Mouse (Mus musculus) heart, postnatal 0 days (tissue): ENCODE data around the gene Syt5. TPM values are rescaled to one million over a fixed set of nuclear protein-coding genes. Genes with fewer than 3 reads are reported as not detected.

Source experiments
- ATAC-seq: fragments of 200-750 bp; cut with Nextera tagmentation; 2 replicates; pipeline ENCODE4 v1.8.0; 2017; ENCODE audit warnings: low read depth, moderate number of reproducible peaks, moderate library complexity; ENCODE audit not compliant: insufficient read depth
- DNase-seq: peaks from one replicate; pipeline ENCODE4 v3.0.0-alpha.2; 2016; ENCODE audit warnings: low spot score
- H3K27ac ChIP-seq: fragments of 300-500 bp; sonication (generic); 2 replicates; pipeline ENCODE4 v1.5.1; 2014; ENCODE audit warnings: low read depth, mild to moderate bottlenecking
- H3K27me3 ChIP-seq: fragments of 300-500 bp; sonication (generic); 2 replicates; pipeline ENCODE4 v1.6.1; 2014; ENCODE audit warnings: low read length, mixed read lengths; ENCODE audit not compliant: control insufficient read depth, insufficient read depth
- H3K36me3 ChIP-seq: fragments of 300-500 bp; sonication (generic); replicated peaks from 2 replicates; pipeline ENCODE4 v1.6.1; 2014; ENCODE audit warnings: low read length, mixed read lengths; ENCODE audit not compliant: control insufficient read depth, insufficient read depth
- H3K4me1 ChIP-seq: fragments of 300-500 bp; sonication (generic); 2 replicates; pipeline ENCODE4 v1.6.1; 2014; ENCODE audit warnings: antibody characterized with exemption; ENCODE audit not compliant: control insufficient read depth, insufficient read depth
- H3K4me2 ChIP-seq: fragments of 300-500 bp; sonication (generic); 2 replicates; pipeline ENCODE4 v1.6.1; 2014; ENCODE audit warnings: low read depth, mild to moderate bottlenecking, low read length, moderate library complexity
- H3K4me3 ChIP-seq: fragments of 300-500 bp; sonication (generic); 2 replicates; pipeline ENCODE4 v1.5.1; 2014; ENCODE audit warnings: low read depth, low read length
- H3K9ac ChIP-seq: fragments of 300-500 bp; sonication (generic); replicated peaks from 2 replicates; pipeline ENCODE4 v1.6.1; 2014; ENCODE audit warnings: low read depth, low read length, mixed read lengths
- H3K9me3 ChIP-seq: fragments of 300-500 bp; sonication (generic); replicated peaks from 2 replicates; pipeline ENCODE4 v1.6.1; 2016; ENCODE audit warnings: low read length; ENCODE audit not compliant: control insufficient read depth
- CTCF ChIP-seq: IDR thresholded peaks from 2 replicates; pipeline ENCODE4 v1.5.1; 2016; ENCODE audit warnings: antibody characterized with exemption, control low read depth, low read depth
- EP300 ChIP-seq: IDR thresholded peaks from 2 replicates; pipeline ENCODE4 v1.6.1; 2016; ENCODE audit warnings: antibody characterized with exemption, low read depth
- WGBS: fragments of 180-500 bp; shearing (Covaris S2); extraction: QIAGEN DNeasy Blood & Tissue Kit; methylation state at CpG from one replicate; pipeline ENCODE4 v1.1.7; 2014; 5-methylcytosine and 5-hydroxymethylcytosine counted together
- polyA plus RNA-seq: library from polyadenylated mRNA; unstranded; fragments of >200 nt; fragmentation: Nextera tagmentation; extraction: Ambion mirVana; gene quantifications from 2 replicates; pipeline ENCODE4 v1.2.1, GENCODE M21; 2015
- total RNA-seq: library from RNA; depleted of rRNA; stranded (reverse); fragments of >200 nt; gene quantifications from 2 replicates; pipeline ENCODE4 v1.2.3, GENCODE M21; 2014; ENCODE audit warnings: low replicate concordance

The Syt5 gene
- total and polyA plus RNA-seq, 2 experiments from 2014 or later: 0.70 to 1.4 TPM

DNA sequence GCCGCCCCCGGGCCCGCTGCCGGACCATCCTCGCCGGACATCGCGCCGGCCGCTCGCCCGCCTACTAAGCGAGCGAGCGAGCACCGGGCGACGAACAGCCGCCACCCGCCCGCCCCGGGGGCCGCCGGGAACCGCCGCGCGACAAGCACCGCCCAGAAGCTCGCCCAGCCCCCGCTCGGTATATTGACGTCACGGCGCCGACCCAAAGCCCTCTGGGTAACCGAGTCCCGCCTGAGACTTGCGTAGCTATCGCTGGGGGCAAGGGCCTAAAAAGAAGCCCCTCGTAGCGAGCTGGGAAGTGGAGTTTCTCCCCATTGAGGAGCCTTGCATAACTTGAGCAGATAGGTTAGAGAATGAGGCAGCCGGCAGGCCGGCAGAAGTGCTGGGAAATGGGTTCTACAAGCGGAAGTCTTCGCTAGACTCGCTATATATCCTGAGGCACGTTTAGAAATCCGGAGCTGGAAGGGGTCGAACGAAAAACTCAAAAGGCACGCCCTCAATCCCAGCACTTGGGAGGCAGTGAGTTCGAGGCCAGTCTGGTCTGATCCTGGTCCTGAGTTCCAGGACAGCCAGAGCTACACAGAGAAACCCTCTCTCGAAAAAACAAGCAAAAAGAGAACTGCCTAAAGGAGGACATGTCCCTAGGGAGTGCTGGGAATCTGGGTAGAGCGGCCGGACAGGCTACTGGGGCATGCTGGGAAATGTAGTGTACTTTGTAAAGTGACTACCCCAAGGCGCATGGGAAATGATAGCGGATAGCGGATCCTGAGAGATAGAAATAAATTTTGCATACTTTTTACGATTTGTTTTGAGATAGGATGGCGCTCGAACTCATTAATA is 45.6 kb downstream of the Syt5 start, which contains the start of gene Ppp1r12c:
Ppp1r12c (minus strand) TSS at position 123 of the 840 bp plus-strand sequence.
- peak within 1 kb of the TSS; percentile 89 for H3K4me2 ChIP-seq
- ATAC-seq (peak; percentile 93), DNase-seq (peak; percentile 91)
- peak within 1 kb of the TSS; percentile 97 for H3K4me3 ChIP-seq
- peak within 1 kb of the TSS; percentile 99 for H3K9ac ChIP-seq
- peaks cover 33% of the 10 kb centered on the region for H3K4me1 ChIP-seq
- no peaks in the 10 kb centered on the region for H3K27me3 ChIP-seq
- TF ChIP-seq CTCF: no peak
- TF ChIP-seq EP300: no peak; the same call in 1 of the 2 replicates
- H3K27ac ChIP-seq: peak within 1 kb of the TSS; percentile 95
- peaks cover 10% of the 10 kb centered on the region for H3K36me3 ChIP-seq
- H3K9me3 ChIP-seq: no peaks in the 10 kb centered on the region
- WGBS: under 1% methylated on average over 46 of the region's 62 CpGs

DNA sequence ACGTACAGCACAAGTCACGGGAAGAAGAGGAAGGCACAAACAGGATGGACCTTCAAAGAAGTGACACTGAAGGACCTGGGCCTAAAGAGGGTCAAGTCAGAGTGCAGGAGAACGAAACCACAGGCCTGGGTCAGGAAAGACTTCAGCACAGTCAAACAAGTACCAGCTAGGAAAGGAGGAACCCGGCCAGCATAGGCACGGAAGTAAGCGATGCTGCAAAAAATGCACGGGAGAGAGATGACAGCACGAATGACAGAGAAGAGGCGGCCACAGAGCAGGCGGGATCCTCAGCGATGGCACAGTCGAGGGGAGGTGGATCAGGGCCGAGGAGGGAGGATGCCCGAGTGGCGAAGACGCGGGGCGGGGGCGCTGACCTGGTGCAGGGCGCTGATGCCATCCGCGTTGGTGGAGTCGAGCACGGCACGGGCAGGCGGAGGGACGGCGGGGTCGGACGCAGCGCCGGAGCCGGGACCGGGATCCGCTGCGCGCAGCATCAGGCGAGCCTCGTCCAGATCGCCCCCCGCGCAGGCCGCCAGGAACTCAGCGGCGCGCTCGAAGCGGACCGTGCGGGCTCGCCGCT is 46.4 kb downstream of the Syt5 start:
- DNase-seq (peak; percentile 13), ATAC-seq (peak; percentile 18)
- Histone ChIP-seq H3K27me3 (no peaks in the 10 kb centered on the region), H3K4me2 (peak overlapping the region; percentile 89), H3K4me1 (peaks cover 33% of the 10 kb centered on the region), H3K36me3 (peaks cover 18% of the 10 kb centered on the region), H3K27ac (peak overlapping the region; percentile 95), H3K4me3 (peak overlapping the region; percentile 97), H3K9me3 (no peaks in the 10 kb centered on the region), H3K9ac (peak overlapping the region; percentile 99)
- 1% methylated on average over 18 of the region's 52 CpGs for WGBS
- TF ChIP-seq CTCF: no peak
- TF ChIP-seq EP300: no peak

DNA sequence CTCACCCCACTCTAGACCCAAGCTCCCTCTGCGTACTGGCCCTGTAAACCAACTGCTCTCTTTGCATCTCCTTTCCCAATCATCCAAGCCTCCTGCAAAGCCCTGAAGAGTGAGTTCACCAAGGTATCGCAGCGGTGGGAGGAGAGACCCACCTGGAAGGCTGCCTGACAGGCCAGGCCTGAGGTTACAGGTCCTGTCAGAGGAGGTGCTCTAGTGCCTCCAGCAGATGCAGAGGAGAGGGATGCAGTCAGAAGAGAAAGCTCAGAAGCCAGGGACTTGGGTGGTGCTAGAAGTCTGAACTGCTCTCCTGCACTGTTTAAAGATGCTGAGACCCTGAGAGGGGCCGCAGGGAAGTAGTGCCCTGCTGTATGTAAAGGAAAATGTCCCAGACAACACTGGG is 48.3 kb downstream of the Syt5 start:
- H3K4me3 ChIP-seq: peak overlapping the region; percentile 25
- H3K27me3 ChIP-seq: no peaks in the 10 kb centered on the region
- H3K36me3 ChIP-seq: peaks cover 36% of the 10 kb centered on the region
- DNase-seq (no peak), ATAC-seq (no peak)
- H3K9ac ChIP-seq: peak overlapping the region; percentile 45; the same call in 1 of the 2 replicates
- peaks cover 33% of the 10 kb centered on the region for H3K4me1 ChIP-seq
- peak overlapping the region; percentile 51 for H3K27ac ChIP-seq
- no peaks in the 10 kb centered on the region for H3K9me3 ChIP-seq
- no peak for TF ChIP-seq CTCF
- no peak for TF ChIP-seq EP300
- WGBS: 53% methylated on average over 4 of the region's 4 CpGs
- peak overlapping the region; percentile 89 for H3K4me2 ChIP-seq

DNA sequence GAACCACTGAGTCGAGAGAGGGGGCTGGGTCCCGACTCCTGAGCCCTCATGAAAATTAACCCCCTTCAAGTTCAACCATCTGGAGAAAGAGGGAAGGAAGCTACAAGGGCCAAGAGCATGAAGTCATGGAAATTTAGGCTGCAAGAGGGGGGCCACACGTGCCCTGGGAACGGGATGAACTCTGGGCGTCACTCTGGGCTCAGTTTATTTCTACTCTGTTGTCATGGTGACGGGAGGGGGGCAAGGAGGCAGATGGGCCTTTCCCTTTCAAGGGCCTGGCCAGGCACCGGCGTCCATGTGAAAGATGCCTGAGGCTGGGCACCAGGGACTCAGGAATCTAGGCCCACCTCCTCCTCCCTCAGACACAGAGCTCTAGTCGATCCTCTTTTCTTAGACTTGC is 49.1 kb downstream of the Syt5 start:
- peak overlapping the region; percentile 89 for H3K4me2 ChIP-seq
- H3K27me3 ChIP-seq: no peaks in the 10 kb centered on the region
- no peaks in the 10 kb centered on the region for H3K9me3 ChIP-seq
- peak overlapping the region; percentile 25; the same call in 1 of the 2 replicates for H3K4me3 ChIP-seq
- H3K9ac ChIP-seq: 0 out of 2 replicates have a peak overlapping the region, but pooled peaks have one; percentile 45
- peaks cover 34% of the 10 kb centered on the region for H3K4me1 ChIP-seq
- TF ChIP-seq EP300: peak; percentile 87
- TF ChIP-seq CTCF: no peak
- peaks cover 40% of the 10 kb centered on the region for H3K36me3 ChIP-seq
- H3K27ac ChIP-seq: peak overlapping the region; percentile 51
- WGBS: 11% methylated on average over 9 of the region's 9 CpGs
- peak; percentile 90 for DNase-seq
- peak; percentile 46 for ATAC-seq

DNA sequence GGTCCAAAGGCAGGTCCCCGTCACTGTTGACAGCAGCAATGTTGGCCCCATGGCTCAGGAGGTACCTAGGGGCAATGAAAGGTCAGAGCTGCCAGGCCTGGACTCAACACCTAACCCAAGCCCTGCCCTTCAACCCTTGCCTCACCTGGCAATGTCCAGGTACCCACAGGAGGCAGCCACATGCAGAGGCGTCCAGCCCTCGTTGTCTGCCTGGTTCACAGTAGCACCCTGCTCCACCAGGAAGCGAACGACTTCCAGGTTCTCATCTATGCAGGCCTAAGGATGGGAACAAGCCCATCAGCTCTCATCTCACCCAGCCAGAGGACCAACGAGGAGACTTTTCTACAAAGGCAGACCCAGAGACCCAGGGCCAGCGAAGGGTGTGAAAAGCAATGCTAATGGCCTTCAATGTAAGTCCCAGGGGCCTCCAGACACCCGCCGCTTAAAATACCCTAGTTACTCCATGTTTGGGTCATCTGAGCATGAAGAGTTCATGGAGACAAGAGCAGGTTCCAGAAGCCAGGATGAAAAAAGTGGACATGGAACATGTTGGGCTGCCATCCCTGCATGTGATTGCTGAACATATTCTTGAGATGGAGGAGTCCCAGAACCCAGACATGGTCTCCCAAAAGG is 50.0 kb downstream of the Syt5 start:
- no peak overlapping the region for H3K4me3 ChIP-seq
- no peaks in the 10 kb centered on the region for H3K9me3 ChIP-seq
- H3K27ac ChIP-seq: peak overlapping the region; percentile 51
- no peak for ATAC-seq
- H3K4me2 ChIP-seq: peak overlapping the region; percentile 89
- H3K27me3 ChIP-seq: no peaks in the 10 kb centered on the region
- peaks cover 40% of the 10 kb centered on the region for H3K36me3 ChIP-seq
- H3K9ac ChIP-seq: no peak overlapping the region
- DNase-seq: no peak
- H3K4me1 ChIP-seq: peaks cover 40% of the 10 kb centered on the region
- 82% methylated on average over 9 of the region's 9 CpGs for WGBS
- TF ChIP-seq EP300: no peak
- no peak for TF ChIP-seq CTCF
